Mouse (Mus musculus): ENCODE data around the gene Ddx25. TPM values are rescaled to one million over a fixed set of nuclear protein-coding genes. Genes with fewer than 3 reads are reported as not detected.

Gene Ddx25
- polyA plus RNA-seq, 1 experiment from 2014 or later, result 2.8 TPM

DNA sequence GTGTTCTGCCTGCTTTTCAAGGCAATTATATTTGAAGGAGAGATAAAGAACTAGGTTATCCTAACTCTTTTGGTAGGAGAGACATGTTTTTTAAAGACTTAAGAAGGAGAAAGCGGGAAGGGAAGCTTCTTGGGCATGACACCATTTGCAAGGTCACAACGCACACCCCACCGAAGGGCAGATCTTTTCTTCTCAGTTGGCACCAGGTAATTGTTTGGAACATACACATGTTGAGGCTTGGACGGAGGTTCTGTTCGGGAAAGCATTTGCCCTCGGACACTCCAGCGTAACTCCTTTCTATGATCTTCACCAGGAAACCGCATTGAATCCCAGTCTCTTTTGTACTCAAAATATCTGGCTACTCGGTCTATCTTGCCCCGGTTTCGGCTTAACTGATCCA lies 2.7 kb upstream of the Ddx25 start:
- Histone ChIP-seq H3K4me2 (replicated peaks) (no peak overlapping the region), H3K36me3 (peaks cover 23% of the 10 kb centered on the region), H3K9me3 (replicated peaks) (no peaks in the 10 kb centered on the region), H3K27me3 (no peaks in the 10 kb centered on the region), H3K27ac (replicated peaks) (no peak overlapping the region), H3K4me1 (peaks cover 12% of the 10 kb centered on the region), H3K4me3 (replicated peaks) (no peak overlapping the region), H3K9ac (no peak overlapping the region)
- no peak for ATAC-seq (ENCODE audit: insufficient number of reproducible peaks, low FRiP score, low TSS enrichment, low read depth)
- WGBS, result 96% methylated on average over 11 of the region's 11 CpGs

DNA sequence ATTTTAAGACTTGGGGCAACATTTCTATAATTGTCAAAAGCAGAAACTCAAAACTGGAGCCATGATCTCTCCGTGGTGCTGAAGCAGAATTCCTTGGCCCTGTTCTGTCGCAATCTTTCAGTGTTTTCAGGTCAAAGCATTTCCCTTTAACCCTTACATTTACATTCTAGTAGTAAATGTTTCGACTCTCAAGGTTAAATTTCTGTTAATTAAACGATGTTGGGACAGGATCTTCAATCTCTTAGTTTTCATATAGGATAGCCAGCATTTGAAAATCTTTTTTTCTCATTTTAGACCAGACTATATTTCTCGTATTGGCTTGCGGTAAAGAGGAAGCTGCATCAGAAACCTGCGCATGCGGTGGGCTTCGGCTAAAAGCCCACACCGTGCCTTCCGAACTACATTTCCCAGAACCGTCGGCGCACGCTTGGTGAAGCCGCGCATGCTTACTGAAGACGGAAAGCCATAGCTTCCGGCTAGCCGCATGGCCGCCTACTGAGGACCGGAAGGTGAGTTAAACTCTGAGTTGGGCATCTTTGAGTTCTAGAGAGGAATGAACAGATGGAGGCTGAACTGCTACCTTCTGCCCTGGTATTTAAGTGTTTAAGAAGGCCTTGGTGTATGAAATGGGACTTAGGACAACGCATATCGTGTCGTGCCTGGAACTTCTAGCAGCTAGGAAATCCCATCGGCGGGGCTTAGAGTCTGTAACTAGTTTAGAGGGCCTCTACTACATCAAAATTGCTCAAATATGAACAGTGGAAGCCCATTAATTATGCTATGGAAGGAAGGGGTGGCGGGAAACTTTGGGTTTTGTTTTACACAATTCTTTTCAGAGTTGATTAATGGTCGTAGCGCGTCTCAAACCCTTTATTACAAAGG lies 922 bp upstream of the Ddx25 start:
- Histone ChIP-seq H3K9me3 (replicated peaks) (no peaks in the 10 kb centered on the region), H3K9ac (peak overlapping the region; percentile 58), H3K4me1 (peaks cover 12% of the 10 kb centered on the region), H3K27me3 (no peaks in the 10 kb centered on the region), H3K4me2 (replicated peaks) (peak overlapping the region; percentile 99), H3K36me3 (peaks cover 8% of the 10 kb centered on the region), H3K4me3 (replicated peaks) (peak overlapping the region; percentile 78), H3K27ac (replicated peaks) (peak overlapping the region; percentile 73)
- 2% methylated on average over 31 of the region's 31 CpGs for WGBS
- peak; percentile 90 for ATAC-seq (ENCODE audit: insufficient number of reproducible peaks, low FRiP score, low TSS enrichment, low read depth)

DNA sequence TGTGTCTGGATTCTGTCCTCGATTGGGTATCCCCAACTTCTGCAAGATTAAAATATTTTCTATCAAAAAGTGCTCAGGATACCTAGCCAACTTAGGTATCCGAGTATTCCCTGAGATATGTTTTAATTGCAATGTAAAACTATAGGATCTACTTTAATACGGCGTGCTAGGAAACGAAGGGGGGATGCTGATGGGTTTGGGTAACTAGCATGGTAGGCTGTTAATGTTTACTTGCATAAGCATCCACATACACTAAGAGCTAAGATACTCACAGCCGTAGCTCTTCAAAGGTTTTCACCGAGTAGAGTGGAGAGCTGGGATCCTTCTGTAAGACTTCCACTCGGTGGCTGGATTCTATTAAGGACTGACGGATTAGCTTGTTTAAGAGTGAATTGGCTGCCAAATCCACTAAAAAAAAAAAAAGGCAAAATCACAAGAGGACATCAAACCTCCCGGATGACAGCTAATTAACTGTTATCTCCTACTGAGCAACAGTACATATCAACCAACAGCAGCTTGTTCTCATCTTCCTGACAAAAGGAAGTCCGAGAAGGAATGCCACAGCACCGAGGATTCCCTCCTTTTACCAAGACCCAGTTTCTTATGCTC lies 1.7 kb downstream of the Ddx25 start:
- WGBS, result 74% methylated on average over 12 of the region's 12 CpGs
- H3K9me3 ChIP-seq (replicated peaks), result no peaks in the 10 kb centered on the region
- H3K36me3 ChIP-seq, result peaks cover 4% of the 10 kb centered on the region
- no peak overlapping the region for H3K27ac ChIP-seq (replicated peaks)
- peaks cover 12% of the 10 kb centered on the region for H3K4me1 ChIP-seq
- H3K27me3 ChIP-seq, result no peaks in the 10 kb centered on the region
- no peak overlapping the region for H3K4me2 ChIP-seq (replicated peaks)
- no peak overlapping the region for H3K9ac ChIP-seq
- H3K4me3 ChIP-seq (replicated peaks), result no peak overlapping the region
- no peak for ATAC-seq (ENCODE audit: insufficient number of reproducible peaks, low FRiP score, low TSS enrichment, low read depth)

DNA sequence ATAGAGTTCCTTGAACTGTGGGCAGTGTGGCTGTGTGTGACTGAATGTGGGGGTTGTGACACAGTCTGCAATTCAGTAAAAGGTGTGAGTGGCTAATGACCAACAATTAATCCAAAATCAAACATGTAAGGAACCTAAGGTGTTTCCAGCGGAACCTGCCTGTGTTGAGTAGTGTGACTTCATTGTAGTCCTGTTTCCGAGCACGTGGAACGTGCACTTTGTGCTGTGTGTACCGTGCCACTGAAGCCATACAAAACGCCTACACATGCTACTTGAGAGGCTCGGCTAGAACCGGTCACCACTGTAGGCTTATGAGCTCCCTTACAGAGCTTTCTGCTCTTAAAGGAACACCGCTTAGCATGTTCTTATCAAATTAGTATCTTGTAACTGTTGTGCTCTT lies 9.9 kb downstream of the Ddx25 start:
- WGBS, result 77% methylated on average over 9 of the region's 9 CpGs
- Histone ChIP-seq H3K9me3 (replicated peaks) (no peaks in the 10 kb centered on the region), H3K4me3 (replicated peaks) (no peak overlapping the region), H3K9ac (no peak overlapping the region), H3K4me1 (no peaks in the 10 kb centered on the region), H3K27me3 (no peaks in the 10 kb centered on the region), H3K27ac (replicated peaks) (no peak overlapping the region), H3K36me3 (no peaks in the 10 kb centered on the region), H3K4me2 (replicated peaks) (no peak overlapping the region)
- no peak for ATAC-seq (ENCODE audit: insufficient number of reproducible peaks, low FRiP score, low TSS enrichment, low read depth)

DNA sequence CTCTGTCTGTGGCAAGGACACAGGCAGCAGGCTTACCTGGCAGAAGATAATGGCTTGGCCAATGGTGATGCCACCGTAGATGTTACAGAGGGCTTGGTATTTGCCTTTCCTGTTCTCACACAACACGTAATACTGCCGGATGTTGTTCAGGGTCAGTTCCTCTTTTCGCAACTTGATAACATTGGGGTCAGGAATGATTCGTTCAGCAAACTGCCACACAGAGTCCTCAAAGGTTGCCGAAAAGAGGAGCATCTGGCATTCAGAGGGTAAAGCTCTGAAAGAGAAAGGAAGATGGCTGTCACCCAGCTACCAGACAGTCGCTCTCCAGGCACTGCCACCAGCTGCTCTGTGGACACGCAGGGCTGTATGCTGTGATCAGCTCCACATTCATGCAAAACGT lies 11.6 kb downstream of the Ddx25 start:
- H3K9me3 ChIP-seq (replicated peaks), result no peaks in the 10 kb centered on the region
- no peaks in the 10 kb centered on the region for H3K4me1 ChIP-seq
- WGBS, result 75% methylated on average over 9 of the region's 9 CpGs
- ATAC-seq (ENCODE audit: insufficient number of reproducible peaks, low FRiP score, low TSS enrichment, low read depth), result no peak
- H3K4me2 ChIP-seq (replicated peaks), result no peak overlapping the region
- no peak overlapping the region for H3K27ac ChIP-seq (replicated peaks)
- H3K27me3 ChIP-seq, result no peaks in the 10 kb centered on the region
- no peak overlapping the region for H3K9ac ChIP-seq
- H3K4me3 ChIP-seq (replicated peaks), result no peak overlapping the region
- H3K36me3 ChIP-seq, result no peaks in the 10 kb centered on the region

DNA sequence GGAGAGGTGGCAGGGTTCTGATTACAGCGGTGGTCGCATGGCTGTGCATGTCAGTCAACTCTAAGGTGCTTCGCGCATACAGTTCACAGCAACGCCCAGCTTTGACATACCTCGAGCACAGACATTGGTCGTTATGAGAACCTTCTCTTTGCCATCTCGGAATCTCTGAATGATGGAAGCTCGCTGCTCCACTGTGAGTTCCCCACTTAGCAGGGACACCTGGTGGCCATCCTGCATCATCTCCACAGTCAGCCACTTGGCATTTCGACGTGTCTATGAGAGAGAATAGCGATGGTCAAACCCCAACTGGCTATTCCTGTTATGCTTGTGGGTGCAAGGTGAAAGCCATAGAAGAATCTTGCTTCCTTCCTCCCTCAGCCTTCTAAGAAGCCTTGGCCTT lies 12.6 kb downstream of the Ddx25 start:
- no peak overlapping the region for H3K27ac ChIP-seq (replicated peaks)
- no peaks in the 10 kb centered on the region for H3K36me3 ChIP-seq
- H3K9ac ChIP-seq, result no peak overlapping the region
- H3K27me3 ChIP-seq, result no peaks in the 10 kb centered on the region
- 71% methylated on average over 12 of the region's 12 CpGs for WGBS
- no peaks in the 10 kb centered on the region for H3K9me3 ChIP-seq (replicated peaks)
- H3K4me2 ChIP-seq (replicated peaks), result no peak overlapping the region
- no peak for ATAC-seq (ENCODE audit: insufficient number of reproducible peaks, low FRiP score, low TSS enrichment, low read depth)
- H3K4me1 ChIP-seq, result no peaks in the 10 kb centered on the region
- no peak overlapping the region for H3K4me3 ChIP-seq (replicated peaks)

DNA sequence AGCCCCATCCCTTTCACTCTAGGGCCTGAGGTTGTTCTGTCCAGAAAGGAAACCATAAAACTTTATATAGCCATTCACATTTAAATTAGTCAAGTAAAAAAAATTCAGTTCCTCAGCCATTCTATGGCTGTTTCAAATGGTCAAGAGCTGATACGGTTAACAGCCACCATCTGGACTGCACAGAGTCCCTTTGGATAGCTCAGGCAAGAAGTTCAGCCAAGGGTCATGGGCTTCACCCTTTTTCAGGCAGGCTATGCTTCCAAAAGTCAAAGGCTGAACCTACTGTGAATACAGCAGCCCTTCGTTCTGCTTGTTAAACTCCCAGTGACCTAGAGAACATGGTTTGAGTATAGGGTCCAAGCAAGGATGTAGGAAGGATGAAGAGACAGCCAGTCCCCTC lies 13.7 kb downstream of the Ddx25 start:
- Histone ChIP-seq H3K4me3 (replicated peaks) (no peak overlapping the region), H3K27me3 (no peaks in the 10 kb centered on the region), H3K4me1 (no peaks in the 10 kb centered on the region), H3K27ac (replicated peaks) (no peak overlapping the region), H3K9ac (no peak overlapping the region), H3K36me3 (no peaks in the 10 kb centered on the region), H3K9me3 (replicated peaks) (no peaks in the 10 kb centered on the region), H3K4me2 (replicated peaks) (no peak overlapping the region)
- no peak for ATAC-seq (ENCODE audit: insufficient number of reproducible peaks, low FRiP score, low TSS enrichment, low read depth)
- WGBS, result 56% methylated on average over 2 of the region's 2 CpGs

DNA sequence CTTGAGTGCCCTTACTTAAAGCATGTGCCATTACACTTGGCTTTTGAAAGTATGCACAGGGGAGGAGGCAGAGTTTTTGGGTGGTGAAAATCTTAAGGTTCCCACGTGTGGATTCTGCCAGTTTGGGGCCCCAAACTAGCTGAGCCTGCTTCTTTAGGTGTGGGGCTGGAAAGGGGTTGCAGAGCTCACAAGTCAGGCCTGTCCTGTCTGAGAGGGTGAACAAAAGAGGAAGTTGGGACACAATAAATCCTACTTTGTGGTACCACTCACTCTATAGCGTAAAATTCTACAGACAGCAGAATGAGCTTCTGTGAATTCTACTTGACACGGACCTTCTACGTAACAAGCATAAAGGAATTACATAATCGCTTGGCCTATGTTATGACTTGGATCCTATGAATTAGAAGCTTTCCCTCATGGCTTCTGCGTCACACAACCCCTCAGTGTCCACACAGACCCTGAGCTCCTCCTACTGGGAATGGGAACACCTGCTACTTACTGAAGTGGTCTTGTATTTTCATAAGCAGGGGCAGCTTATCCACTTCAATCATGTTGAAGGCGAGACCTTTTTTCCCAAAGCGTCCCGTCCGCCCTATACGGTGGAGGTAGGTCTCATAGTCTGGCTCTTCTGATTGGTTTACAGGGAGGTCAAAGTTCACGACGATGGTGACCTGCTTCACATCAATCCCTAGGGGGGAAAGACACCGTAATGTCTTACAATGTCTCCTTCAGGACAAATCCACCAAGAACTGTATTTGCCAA lies 15.0 kb downstream of the Ddx25 start:
- ATAC-seq (ENCODE audit: insufficient number of reproducible peaks, low FRiP score, low TSS enrichment, low read depth), result no peak
- no peak overlapping the region for H3K4me3 ChIP-seq (replicated peaks)
- no peaks in the 10 kb centered on the region for H3K9me3 ChIP-seq (replicated peaks)
- no peaks in the 10 kb centered on the region for H3K4me1 ChIP-seq
- no peaks in the 10 kb centered on the region for H3K27me3 ChIP-seq
- H3K4me2 ChIP-seq (replicated peaks), result no peak overlapping the region
- whole genome bisulfite sequencing, result 74% methylated on average over 14 of the region's 14 CpGs
- H3K36me3 ChIP-seq, result no peaks in the 10 kb centered on the region
- H3K27ac ChIP-seq (replicated peaks), result no peak overlapping the region
- H3K9ac ChIP-seq, result no peak overlapping the region

DNA sequence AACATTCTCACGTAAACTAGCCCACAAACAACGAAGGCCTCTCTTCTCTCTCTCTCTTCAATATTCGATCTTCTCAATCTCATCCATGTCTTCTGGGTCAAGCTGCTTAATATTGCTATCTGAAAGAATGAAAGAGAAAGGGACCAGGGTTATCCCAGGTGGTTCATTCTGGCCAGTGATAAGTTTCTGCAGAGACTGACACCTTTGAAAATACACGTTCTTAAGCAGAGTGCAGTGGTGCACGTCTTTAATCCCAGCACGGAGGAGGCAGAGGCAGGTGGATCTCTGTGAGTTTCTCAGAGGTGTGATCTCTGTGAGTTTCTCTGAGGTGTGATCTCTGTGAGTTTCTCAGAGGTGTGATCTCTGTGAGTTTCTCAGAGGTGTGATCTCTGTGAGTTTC lies 16.4 kb downstream of the Ddx25 start:
- WGBS, result 67% methylated on average over 6 of the region's 6 CpGs

DNA sequence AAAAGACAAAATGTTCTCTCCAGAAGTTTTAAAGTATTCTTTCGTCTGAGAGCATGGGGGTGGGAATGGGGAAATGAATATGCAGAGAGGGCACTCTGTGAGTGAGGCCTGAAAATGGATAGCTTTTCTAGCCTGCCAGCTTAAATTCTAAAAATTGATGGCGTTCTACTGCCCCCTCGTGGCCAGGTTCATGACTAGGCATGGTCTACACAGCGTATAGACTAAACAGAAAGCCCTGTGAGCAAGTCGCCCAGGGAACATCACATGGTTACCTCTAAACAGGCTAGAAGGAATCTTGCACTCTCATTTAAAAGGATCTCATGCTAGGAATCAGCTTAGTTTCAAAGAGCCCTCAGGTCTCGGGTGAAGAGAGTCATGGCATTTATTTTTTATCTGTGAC lies 16.8 kb downstream of the Ddx25 start:
- H3K27me3 ChIP-seq, result no peaks in the 10 kb centered on the region
- H3K36me3 ChIP-seq, result no peaks in the 10 kb centered on the region
- ATAC-seq (ENCODE audit: insufficient number of reproducible peaks, low FRiP score, low TSS enrichment, low read depth), result peak; percentile 76; the same call in 1 of the 2 replicates
- H3K27ac ChIP-seq (replicated peaks), result no peak overlapping the region
- H3K4me1 ChIP-seq, result no peaks in the 10 kb centered on the region
- WGBS, result 4% methylated on average over 6 of the region's 6 CpGs
- H3K4me3 ChIP-seq (replicated peaks), result no peak overlapping the region
- H3K9ac ChIP-seq, result no peak overlapping the region
- no peak overlapping the region for H3K4me2 ChIP-seq (replicated peaks)
- no peaks in the 10 kb centered on the region for H3K9me3 ChIP-seq (replicated peaks)

More for the DNA sequence above, 16.4 kb downstream of the Ddx25 start:
- no peak overlapping the region for H3K27ac ChIP-seq (replicated peaks)
- H3K9me3 ChIP-seq (replicated peaks), result no peaks in the 10 kb centered on the region
- H3K4me1 ChIP-seq, result no peaks in the 10 kb centered on the region
- no peaks in the 10 kb centered on the region for H3K27me3 ChIP-seq
- no peaks in the 10 kb centered on the region for H3K36me3 ChIP-seq
- no peak overlapping the region for H3K9ac ChIP-seq
- H3K4me2 ChIP-seq (replicated peaks), result no peak overlapping the region
- ATAC-seq (ENCODE audit: insufficient number of reproducible peaks, low FRiP score, low TSS enrichment, low read depth), result no peak
- H3K4me3 ChIP-seq (replicated peaks), result no peak overlapping the region

DNA sequence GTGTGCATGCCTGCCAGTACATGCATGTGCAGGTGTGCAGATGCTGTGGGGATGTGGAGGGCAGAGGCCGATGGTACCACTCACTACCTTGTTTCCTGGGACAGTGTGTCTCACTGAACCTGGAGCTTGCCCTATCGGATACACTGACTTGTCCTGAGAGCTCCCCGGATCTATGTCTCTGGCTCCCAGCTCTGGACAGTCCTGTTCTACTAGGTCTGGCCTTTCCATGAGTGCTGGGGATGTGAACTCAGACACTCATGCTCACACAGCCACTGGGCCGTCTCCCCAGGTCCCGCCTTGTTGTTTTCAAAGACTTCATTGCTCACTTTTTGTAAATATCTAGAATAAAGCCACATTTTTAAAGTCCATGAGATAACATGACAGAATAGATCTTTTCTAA lies 17.3 kb downstream of the Ddx25 start:
- no peak for ATAC-seq (ENCODE audit: insufficient number of reproducible peaks, low FRiP score, low TSS enrichment, low read depth)
- no peak overlapping the region for H3K4me2 ChIP-seq (replicated peaks)
- H3K36me3 ChIP-seq, result no peaks in the 10 kb centered on the region
- no peak overlapping the region for H3K4me3 ChIP-seq (replicated peaks)
- WGBS, result 72% methylated on average over 5 of the region's 5 CpGs
- H3K9ac ChIP-seq, result no peak overlapping the region
- no peaks in the 10 kb centered on the region for H3K9me3 ChIP-seq (replicated peaks)
- H3K4me1 ChIP-seq, result no peaks in the 10 kb centered on the region
- no peak overlapping the region for H3K27ac ChIP-seq (replicated peaks)
- H3K27me3 ChIP-seq, result no peaks in the 10 kb centered on the region
